Mouse (Mus musculus) cortical plate, adult 2 months (tissue): ENCODE results near the gene Samd10. TPM values are rescaled to one million over a fixed set of nuclear protein-coding genes. Genes with fewer than 3 reads are reported as not detected.

Source experiments
- H3K27ac ChIP-seq: fragments of 200-500 bp; 2 replicates; pipeline ENCODE4 v1.5.1; 2012; ENCODE audit warnings: low read length, control low read depth, inconsistent platforms; ENCODE audit not compliant: insufficient read depth
- H3K4me1 ChIP-seq: fragments of 200-500 bp; 2 replicates; pipeline ENCODE4 v1.6.1; 2011; ENCODE audit warnings: low read length; ENCODE audit not compliant: control insufficient read depth, insufficient read depth
- H3K4me3 ChIP-seq: fragments of 200-500 bp; 2 replicates; pipeline ENCODE4 v1.5.1; 2011; ENCODE audit warnings: mild to moderate bottlenecking, low read length, control low read depth; ENCODE audit not compliant: insufficient read depth
- CTCF ChIP-seq: fragments of 200-500 bp; IDR thresholded peaks from 2 replicates; pipeline ENCODE4 v1.5.1; 2011; ENCODE audit warnings: mild to moderate bottlenecking, control low read depth, low read length; ENCODE audit not compliant: insufficient read depth; ENCODE audit errors: extremely low read depth
- POLR2A ChIP-seq: fragments of 200-500 bp; IDR thresholded peaks from 2 replicates; pipeline ENCODE4 v1.6.1; 2011; ENCODE audit warnings: mild to moderate bottlenecking, low read length, control low read depth; ENCODE audit not compliant: insufficient read depth; ENCODE audit errors: extremely low read depth
- polyA plus RNA-seq: library from polyadenylated mRNA; depleted of rRNA; stranded (reverse); fragments of >200 nt; gene quantifications from 2 replicates; pipeline ENCODE4 v1.2.3, GENCODE M21; 2012

The Samd10 gene
- polyA plus RNA-seq, 1 experiment = 38.6 TPM

- TF ChIP-seq POLR2A (peak; percentile 72; the same call in 1 of the 2 replicates), CTCF (no peak)
- Histone ChIP-seq H3K4me3 (peak within 1 kb of the TSS; percentile 97), H3K27ac (peak within 1 kb of the TSS; percentile 99), H3K4me1 (no peaks in the 10 kb centered on the region)
These were observed 6.6 kb downstream of the Samd10 start, which contains the start of gene Zfp512b for GRCm38 (mm10) chr2:181592231-181593041. Gene Zfp512b, minus strand, starts transcription at chr2:181592803.

DNA sequence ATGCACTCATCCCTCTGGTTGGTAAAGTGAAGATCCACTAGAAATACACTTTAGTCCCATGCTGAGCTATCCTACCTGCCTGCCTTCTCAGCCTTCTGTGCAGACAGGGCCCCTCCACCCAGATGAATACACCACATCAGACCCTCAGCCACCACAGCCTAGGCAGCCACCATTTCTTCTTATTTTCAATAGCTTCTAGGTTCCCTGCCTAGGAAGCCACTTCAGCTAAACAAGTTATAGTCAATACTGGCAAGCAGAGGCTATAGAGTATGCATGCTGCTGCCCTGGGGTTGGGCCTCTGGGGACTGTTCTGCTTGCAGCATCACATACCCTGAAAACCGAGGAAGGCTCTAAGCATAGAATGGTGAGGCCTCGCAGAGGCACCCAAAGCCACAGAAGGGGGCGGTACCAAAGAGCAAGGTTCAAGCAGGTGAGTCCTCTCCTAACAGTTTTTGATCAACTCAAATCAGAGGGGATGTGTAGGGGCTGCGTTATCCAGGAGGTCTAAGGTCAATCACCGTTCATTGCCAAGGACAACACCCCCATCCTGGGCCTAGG, 7.4 kb downstream of the Samd10 start, which contains the start of gene Prpf6:
Prpf6 (plus strand) TSS at position 341 of the 558 bp plus-strand sequence.
- TF ChIP-seq CTCF (no peak), POLR2A (no peak)
- Histone ChIP-seq H3K4me3 (peak within 1 kb of the TSS; percentile 97), H3K27ac (peak within 1 kb of the TSS; percentile 99), H3K4me1 (no peaks in the 10 kb centered on the region)

DNA sequence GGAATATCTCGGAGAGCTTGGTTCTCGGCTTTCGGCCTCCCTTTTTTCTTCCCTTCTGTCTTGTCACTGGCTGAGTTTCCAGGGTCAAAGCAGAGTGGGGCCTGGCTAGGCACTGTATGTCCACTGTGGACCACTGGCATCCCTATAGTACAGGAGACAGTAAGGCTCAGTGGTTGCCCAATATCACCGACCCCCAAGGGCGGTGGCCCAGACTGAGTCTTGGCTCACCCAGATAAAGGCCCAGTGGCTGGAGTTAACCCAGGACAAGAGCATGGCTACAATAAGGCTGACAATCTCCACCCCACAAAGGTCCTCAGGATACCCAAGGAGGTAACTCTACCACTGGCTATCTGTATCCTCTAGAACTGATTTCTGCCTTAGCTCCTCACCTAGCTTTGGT, 8.5 kb downstream of the Samd10 start:
- no peak overlapping the region for H3K4me3 ChIP-seq
- H3K4me1 ChIP-seq = no peaks in the 10 kb centered on the region
- no peak overlapping the region for H3K27ac ChIP-seq
- TF ChIP-seq POLR2A = no peak
- no peak for TF ChIP-seq CTCF

DNA sequence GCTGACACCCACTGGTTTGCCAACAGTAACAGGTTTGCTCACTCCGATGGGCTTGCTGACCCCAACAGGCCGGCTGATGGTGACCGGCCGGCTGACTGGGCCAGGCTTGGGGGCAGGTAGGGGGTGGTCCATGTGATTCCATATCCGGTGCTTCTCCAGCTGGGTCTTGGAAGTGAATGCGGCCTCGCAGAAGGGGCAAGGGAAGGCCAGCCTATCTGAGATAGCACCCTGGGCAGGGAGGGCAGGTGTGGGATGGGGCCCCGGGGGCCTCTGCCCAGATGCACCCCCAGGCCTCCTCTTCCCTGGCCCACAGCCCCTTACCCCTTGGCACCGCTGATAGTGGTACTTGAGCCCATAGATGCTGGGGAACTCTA, 9.3 kb downstream of the Samd10 start:
- no peak overlapping the region for H3K4me3 ChIP-seq
- no peaks in the 10 kb centered on the region for H3K4me1 ChIP-seq
- TF ChIP-seq POLR2A (no peak), CTCF (no peak)
- no peak overlapping the region for H3K27ac ChIP-seq

GRCm38 (mm10) chr2:181589011-181589731, 9.8 kb downstream of the Samd10 start:
- TF ChIP-seq POLR2A (no peak), CTCF (no peak)
- no peak overlapping the region for H3K4me3 ChIP-seq
- no peaks in the 10 kb centered on the region for H3K4me1 ChIP-seq
- no peak overlapping the region for H3K27ac ChIP-seq

DNA sequence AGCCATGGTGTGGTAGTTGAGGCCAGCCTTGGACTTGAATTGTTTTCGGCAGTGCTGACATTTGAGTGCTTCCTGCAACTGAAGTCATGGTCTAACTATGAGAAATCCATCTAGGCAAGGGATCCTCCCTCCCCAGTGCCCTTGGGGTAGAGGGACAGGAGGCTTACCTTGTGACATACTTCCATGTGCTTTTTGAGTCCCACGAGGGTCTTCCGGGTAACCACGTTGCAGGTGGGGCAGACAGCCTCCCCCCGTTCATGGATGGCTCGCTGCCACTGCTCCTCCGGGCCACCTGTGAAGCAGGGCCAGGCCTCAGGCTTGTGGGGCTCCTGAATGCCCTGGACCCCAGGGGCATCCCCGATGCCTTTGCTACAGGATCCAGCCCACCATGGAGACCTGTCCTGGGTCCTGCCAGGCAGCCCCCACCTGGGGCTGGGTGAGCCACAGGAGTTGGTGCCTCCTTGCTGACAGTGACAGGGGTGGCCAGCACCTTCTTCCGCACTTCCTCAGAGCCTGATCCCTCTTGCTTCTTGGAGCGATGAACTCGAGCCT, 10.7 kb downstream of the Samd10 start:
- no peak overlapping the region for H3K4me3 ChIP-seq
- no peak for TF ChIP-seq POLR2A
- TF ChIP-seq CTCF = no peak
- no peak overlapping the region for H3K27ac ChIP-seq
- H3K4me1 ChIP-seq = no peaks in the 10 kb centered on the region

DNA sequence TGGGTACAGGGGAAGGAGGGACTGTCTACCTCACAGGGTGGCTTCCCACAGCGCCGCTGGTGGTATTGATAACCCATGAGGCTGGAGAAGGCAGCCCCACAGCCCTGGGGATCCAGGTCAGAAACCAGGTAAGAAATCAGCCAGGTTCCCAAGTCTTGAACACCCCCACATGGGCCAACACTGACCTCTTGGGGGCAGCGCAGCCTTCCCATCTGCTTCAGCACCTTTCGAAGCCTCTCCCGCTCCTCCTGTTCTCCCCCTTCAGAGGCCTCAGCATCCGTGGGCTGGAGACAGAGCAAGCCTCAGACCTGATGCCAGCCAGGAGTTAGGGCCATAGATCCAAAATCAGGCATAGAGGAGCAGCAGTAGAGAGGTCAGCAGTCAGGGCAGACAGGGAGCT, 11.2 kb downstream of the Samd10 start:
- H3K27ac ChIP-seq = no peak overlapping the region
- TF ChIP-seq POLR2A (no peak), CTCF (no peak)
- no peaks in the 10 kb centered on the region for H3K4me1 ChIP-seq

GRCm38 (mm10) chr2:181586124-181586523, 12.9 kb downstream of the Samd10 start:
- Histone ChIP-seq H3K4me1 (no peaks in the 10 kb centered on the region), H3K27ac (no peak overlapping the region), H3K4me3 (no peak overlapping the region)
- TF ChIP-seq POLR2A = no peak
- no peak for TF ChIP-seq CTCF

More for the DNA sequence above, 11.2 kb downstream of the Samd10 start:
- no peak overlapping the region for H3K4me3 ChIP-seq

GRCm38 (mm10) chr2:181585506-181585905, 13.5 kb downstream of the Samd10 start:
- H3K4me1 ChIP-seq = no peaks in the 10 kb centered on the region
- TF ChIP-seq POLR2A = no peak
- TF ChIP-seq CTCF = no peak
- no peak overlapping the region for H3K27ac ChIP-seq
- no peak overlapping the region for H3K4me3 ChIP-seq
